Mouse (Mus musculus) WW6 (cell line): ENCODE measurements around the gene Prkaa1.
"Not testable (repeated sequence)": the region's sequence is repeated elsewhere in the genome, so short reads cannot be mapped to it uniquely, and the experiment has no call there.

Experiments
- DNase-seq: peaks from one replicate; pipeline ENCODE4 v3.0.0-alpha.2; 2013; ENCODE audit warnings: low read depth, low spot score

Gene Prkaa1

DNA sequence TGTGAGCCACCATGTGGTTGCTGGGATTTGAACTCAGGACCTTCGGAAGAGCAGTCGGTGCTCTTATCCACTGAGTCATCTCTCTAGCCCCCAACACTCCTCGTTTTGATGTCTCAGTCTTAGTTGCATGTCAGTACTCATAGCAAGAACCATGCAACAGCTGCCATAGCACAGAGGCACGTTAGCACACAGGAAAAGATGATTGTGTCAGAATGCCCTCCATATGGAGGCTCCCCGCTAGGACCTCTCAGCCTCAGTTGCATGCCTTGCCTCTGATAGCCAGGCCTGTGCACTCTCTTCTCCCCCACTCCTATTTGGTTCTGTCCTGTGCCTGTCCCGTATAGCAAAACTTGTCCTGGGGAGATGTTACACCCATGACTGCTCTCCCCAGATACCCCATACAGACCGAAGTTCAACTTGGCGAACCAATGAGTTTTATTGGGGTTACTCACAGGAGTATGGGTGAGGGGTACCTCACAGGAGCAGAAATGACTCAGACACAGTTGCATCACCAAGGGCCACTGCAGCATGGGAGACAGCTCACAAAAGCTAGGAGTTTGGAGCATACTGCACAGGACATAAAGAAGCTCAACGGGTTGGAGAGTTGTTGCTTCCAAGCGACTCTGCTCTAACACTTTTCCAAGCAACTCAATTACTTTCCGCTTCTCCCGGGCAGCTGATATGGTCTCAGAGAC is 14.4 kb upstream of the Prkaa1 start:
- DNase-seq: no peak

- DNase-seq: not testable (repeated sequence)
Measured at GRCm38 (mm10) chr15:5130887-5131668, 12.6 kb upstream of the Prkaa1 start.

DNA sequence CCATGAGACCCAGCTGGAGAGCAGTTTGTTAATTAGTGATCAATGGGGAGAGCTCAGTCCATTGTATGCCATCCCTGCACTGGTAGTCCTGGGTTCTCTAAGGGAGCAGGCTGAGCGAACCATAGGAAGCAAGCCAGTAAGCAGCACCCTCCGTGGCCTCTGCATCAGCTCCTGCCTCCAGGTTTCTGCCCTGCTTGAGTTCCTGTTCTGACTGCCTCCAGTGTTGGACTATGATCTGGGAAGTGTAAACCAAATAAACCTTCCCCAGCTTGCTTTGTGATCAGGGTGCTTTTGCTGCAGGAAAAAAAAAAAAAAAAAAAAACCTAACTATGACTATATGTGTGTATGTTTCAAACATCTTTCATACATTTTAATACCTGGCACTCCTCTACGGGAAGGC is 10.4 kb upstream of the Prkaa1 start:
- DNase-seq: no peak

DNA sequence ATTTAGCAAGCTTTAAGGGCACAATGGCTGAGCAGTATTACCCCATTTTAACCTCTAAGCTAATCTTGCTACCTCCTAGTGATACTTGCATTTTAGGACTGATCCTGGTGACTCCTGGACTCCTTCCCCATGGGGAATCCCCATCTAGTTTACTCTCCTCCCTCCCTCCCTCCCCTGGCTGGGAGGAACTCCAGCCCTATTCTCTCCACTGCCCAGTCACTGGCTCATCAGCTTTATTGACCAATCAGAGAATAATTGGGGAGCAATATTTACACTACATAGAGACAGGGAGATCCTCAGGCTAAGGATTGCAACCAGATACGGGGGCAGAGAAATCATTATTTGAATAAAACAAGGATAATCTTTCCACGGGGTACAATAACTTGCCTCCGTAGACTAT is 9.5 kb upstream of the Prkaa1 start:
- DNase-seq: no peak

DNA sequence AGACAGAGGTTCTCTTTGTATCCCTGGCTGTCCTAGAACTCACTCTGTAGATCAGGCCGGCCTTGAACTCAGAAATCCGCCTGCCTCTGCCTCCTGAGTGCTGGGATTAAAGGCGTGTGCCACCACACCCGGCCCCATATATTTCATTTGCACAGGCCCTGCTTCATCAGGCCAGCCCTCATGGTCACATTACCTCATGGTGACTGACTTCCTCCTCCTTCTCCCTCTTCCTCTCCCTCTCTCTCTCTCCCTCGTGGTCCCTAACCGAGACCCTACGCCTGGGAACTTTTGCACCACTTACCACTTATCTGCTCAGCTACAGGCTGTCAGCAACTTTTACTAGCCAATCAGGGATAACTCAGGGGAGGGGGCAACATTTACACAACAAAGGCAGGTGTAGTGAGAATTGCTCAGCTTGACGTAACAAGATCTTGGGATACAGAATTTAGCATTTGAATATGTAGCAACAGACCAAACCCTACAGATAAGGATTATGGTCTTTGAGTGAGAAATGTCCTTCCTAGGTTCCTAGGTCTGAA is 8.6 kb upstream of the Prkaa1 start:
- peak; percentile 59 for DNase-seq

- DNase-seq: no peak
Measured at GRCm38 (mm10) chr15:5138021-5138856, 5.4 kb upstream of the Prkaa1 start.

DNA sequence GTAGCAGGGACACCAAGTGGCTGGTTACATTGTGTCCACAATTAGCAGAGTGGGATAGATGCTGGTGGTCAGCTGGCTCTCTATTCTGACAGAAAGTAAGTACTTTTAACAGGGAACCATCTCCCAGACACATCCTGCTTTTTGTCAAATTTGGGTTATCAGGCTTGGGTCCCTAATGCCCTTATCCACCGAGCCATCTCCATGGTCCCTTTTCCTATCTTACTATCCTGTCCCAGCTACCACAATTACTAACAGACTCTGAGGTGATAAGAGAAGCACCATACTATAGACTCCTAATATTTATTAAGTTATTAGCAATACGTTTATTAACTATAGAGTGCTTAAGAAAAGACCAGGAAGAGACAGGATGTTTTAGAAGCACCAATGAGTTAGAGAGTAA is 4.3 kb upstream of the Prkaa1 start:
- DNase-seq: no peak

- DNase-seq: no peak
Measured at GRCm38 (mm10) chr15:5139863-5140262, 3.8 kb upstream of the Prkaa1 start.

DNA sequence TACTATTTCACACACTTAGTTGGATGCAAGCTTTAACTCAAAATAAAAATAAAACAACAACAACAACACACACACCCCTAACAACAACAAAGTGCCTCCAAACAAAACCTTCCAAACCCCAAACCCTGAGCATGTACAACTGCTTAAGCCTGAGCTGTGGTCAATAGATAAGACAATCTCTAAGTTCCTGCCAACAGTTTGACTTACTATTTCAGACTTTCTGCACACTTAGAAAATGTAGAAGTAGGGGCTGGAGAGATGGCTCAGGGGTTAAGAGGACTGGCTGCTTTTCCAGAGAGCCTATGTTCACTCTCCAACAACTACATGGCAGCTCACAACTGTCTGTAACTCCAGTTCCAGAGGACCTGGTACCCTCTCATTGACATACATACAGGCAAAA is 3.3 kb upstream of the Prkaa1 start:
- DNase-seq: no peak

DNA sequence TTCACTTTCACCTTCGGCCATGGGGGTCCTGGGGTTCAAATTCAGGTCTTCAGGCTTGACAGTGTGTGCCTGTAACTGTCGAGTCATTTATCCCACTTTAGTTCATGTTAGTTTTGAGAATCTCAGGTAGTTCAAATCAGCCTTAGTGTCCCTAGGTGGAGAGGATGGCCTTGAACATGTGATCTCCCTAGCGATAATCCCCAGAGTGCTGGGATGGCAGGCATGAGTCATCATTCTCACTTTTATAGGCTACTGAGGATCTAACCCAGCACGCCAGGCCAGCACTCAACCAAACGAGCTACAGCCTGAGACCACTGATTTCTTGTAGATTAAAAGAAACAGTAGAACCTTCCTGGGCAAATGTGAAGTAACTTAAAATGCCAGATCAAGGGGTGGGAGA is 1.6 kb upstream of the Prkaa1 start:
- no peak for DNase-seq

DNA sequence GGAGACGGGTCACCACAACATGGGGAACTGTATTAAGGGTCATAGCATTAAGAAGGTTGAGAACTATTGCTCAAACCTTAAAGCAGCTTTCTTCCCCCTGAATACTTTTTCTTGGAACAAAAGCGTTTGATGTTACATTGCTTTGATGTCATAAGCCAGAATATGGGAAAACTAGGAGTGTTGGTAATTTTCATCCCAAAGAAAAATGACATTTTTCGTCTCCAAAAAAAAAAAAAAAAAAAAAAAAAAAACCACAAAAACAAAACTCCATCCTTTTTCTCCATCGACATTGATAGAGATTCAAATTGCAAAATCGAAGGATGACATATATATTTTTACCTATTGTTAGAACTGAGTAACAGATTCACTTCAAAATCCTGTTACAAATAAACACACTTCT is 947 bp upstream of the Prkaa1 start:
- no peak for DNase-seq

- no peak for DNase-seq
Measured at GRCm38 (mm10) chr15:5144021-5144778, 539 bp downstream of the Prkaa1 start.

GRCm38 (mm10) chr15:5145196-5145945 is 1.7 kb downstream of the Prkaa1 start:
- DNase-seq: no peak

DNA sequence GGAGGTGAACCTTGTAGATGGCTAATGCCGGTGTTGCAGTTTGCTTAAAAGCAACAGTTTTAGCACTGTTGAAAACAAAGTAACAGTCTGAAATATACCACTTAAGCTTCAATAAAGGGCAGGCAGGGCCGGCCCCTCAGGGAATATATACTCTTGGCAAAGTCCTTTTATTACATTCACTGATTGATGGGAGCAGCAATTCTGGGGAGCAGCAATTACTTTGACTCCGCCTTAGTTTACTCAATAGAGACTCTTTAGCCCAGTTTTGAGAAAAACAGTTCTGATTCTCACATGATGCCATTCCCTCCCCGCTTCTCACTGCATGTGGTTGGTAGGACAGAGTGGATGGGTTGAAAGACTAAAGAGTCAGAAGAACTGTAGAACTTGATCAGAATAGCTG is 5.5 kb downstream of the Prkaa1 start:
- no peak for DNase-seq

DNA sequence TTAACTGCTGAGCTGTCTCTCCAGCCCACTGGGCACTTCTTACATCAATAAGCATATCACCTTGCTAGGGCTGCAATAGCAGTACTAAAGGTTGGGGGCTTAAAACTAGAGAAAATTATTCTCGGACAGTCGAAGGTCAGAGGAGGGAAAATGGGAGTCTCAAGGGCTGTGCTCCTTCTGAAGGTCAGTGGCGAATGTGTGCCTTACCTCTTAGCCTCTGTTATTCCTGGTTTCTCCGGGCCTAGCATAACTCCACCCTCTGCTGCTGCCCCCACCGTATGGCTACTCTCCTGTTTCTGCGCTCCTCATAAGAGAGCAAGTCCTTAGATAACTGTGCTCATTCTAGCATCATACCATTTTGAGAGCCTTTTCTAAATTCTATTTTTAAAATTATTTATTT is 8.5 kb downstream of the Prkaa1 start:
- no peak for DNase-seq

DNA sequence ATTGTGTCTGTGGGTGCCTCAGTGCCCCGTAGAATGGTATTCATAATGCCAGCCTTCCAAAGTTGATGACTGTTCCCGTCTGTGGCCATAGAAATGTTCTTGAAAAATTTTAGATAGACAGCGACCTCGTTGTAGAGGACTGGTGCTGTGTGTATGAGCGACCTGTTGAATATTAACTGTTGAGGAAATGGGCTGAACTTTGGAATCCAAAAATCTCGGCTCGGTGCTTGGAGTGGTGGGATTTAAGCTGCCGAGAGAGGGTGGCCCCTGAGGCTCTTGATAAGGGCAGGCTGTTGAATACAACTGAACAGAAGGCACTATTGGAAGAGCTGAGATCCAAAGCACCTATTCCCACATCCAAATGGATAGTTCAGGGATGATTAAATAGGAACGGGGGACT is 11.0 kb downstream of the Prkaa1 start:
- no peak for DNase-seq

DNA sequence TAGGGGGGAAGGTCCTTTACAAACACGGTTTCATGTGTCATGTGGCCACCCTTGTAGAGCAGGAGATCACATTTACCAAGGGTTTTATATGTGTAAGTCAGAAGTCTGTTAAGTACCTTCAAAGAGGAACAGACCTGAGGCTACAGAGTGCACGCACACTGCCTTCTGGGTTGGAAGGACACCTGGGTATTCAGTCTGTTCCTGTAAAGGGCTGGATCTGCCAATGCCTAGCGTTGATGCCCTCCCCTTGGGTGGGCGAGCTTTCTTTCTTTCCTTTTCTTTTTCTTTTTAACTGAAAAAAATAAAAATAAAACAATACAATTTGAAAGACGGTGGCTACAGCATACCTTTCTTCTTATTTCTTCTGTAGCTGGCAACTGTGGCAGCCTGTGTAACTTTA is 11.4 kb downstream of the Prkaa1 start:
- DNase-seq: no peak

GRCm38 (mm10) chr15:5156355-5156754 is 12.7 kb downstream of the Prkaa1 start:
- DNase-seq: no peak

DNA sequence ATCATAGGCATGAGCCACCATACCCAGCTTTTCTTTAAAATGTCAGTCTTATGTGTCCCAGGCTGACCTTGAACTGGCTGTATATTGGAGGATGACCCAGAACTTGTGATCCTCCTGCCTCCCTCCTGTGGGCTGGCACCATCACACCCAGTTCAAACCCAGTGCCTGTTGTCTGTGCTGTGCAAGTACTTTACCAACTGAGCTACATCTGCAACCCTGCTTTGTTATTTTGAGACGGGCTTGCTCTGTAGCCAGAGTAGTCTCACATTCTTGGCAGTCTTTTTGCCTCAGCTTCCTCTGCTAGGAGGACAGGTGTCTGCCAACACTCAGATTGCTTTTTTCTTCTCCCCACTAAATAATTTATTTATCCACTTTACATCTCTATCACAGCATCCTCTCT is 13.7 kb downstream of the Prkaa1 start:
- no peak for DNase-seq

DNA sequence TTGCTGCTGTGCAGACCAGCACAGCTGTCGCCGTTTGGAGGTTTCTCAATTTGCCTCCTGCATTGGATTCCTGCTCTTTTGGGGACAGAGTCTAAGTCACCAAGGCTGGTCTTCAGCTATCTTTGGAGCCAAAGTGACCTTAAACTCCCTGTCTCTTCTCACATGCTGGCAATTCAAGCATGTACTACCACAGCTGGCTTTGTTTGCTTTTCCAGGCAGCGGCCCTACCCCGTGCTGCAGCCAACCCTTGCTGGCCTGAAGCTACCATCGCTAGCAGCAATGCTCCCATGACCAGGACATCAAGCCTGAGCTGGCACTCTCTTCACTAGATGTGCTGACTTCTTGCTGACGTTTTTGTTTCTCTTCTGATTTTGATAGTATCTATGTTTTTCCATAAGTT is 15.2 kb downstream of the Prkaa1 start:
- DNase-seq: no peak
